Mouse (Mus musculus): ENCODE data around the gene Pnn.

DNA sequence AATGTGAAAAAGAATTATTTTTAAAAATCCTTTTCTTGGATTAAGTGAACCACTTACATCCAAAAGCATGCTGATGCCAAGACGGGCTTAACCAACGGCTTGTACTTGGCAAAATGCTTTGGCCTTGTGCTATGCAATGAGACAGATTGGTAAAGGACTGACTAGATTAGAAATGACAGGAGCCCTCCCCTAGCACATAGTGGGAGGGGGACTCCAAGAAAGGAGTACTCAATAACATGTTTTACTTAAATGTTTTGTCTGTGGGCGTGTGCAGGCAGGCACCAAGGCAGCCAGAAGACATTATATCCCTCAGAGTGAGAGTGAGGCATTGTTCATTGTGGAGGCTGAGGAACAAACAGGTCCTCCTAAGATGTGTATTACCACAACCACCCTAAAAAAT is 7.4 kb downstream of the Pnn start:
- TF ChIP-seq CTCF (IDR thresholded peaks at IDR 0.05; ENCODE audit: insufficient read depth, low read length) (no peak), POLR2A (IDR thresholded peaks at IDR 0.05; ENCODE audit: borderline replicate concordance, extremely low read depth, low read depth, low read length) (no peak)

Data from lung, adult 2 months (tissue).